Mouse (Mus musculus) heart, embryonic 16.5 days (tissue): ENCODE results near the gene Dad1. TPM values are rescaled to one million over a fixed set of nuclear protein-coding genes. Genes with fewer than 3 reads are reported as not detected.

Experiments
- ATAC-seq: fragments of 200-750 bp; cut with Nextera tagmentation; replicated peaks from 2 replicates; pipeline ENCODE4 v1.8.0; 2017; ENCODE audit warnings: moderate number of reproducible peaks; ENCODE audit not compliant: insufficient read depth, low FRiP score; ENCODE audit errors: extremely low read depth
- H3K27ac ChIP-seq: fragments of 300-500 bp; sonication (generic); 2 replicates; pipeline ENCODE4 v1.5.1; 2014; ENCODE audit warnings: mild to moderate bottlenecking, low read length, control low read depth, moderate library complexity
- H3K27me3 ChIP-seq: fragments of 300-500 bp; sonication (generic); 2 replicates; pipeline ENCODE4 v1.6.1; 2014; ENCODE audit warnings: low read length, mixed read lengths; ENCODE audit not compliant: control insufficient read depth, insufficient read depth
- H3K36me3 ChIP-seq: fragments of 300-500 bp; sonication (generic); 2 replicates; pipeline ENCODE4 v1.6.1; 2014; ENCODE audit not compliant: control insufficient read depth, insufficient read depth
- H3K4me1 ChIP-seq: fragments of 300-500 bp; sonication (generic); 2 replicates; pipeline ENCODE4 v1.6.1; 2014; ENCODE audit warnings: low read length, mixed read lengths; ENCODE audit not compliant: control insufficient read depth, insufficient read depth
- H3K4me2 ChIP-seq: fragments of 300-500 bp; sonication (generic); 2 replicates; pipeline ENCODE4 v1.6.1; 2014; ENCODE audit warnings: low read depth, mild to moderate bottlenecking, control low read depth, low read length
- H3K4me3 ChIP-seq: fragments of 300-500 bp; sonication (generic); 2 replicates; pipeline ENCODE4 v1.5.1; 2014; ENCODE audit warnings: mild to moderate bottlenecking, control low read depth, low read length
- H3K9ac ChIP-seq: fragments of 300-500 bp; sonication (generic); 2 replicates; pipeline ENCODE4 v1.6.1; 2014; ENCODE audit warnings: low read length, control low read depth
- H3K9me3 ChIP-seq: fragments of 300-500 bp; sonication (generic); replicated peaks from 2 replicates; pipeline ENCODE4 v1.6.1; 2016; ENCODE audit warnings: low read length; ENCODE audit not compliant: control insufficient read depth
- WGBS: fragments of 180-500 bp; shearing (Covaris S2); extraction: QIAGEN DNeasy Blood & Tissue Kit; methylation state at CpG from one replicate; pipeline ENCODE4 v1.1.7; 2014; 5-methylcytosine and 5-hydroxymethylcytosine counted together
- polyA plus RNA-seq: library from polyadenylated mRNA; unstranded; fragments of >200 nt; fragmentation: Nextera tagmentation; extraction: Ambion mirVana; gene quantifications from 2 replicates; pipeline ENCODE4 v1.2.1, GENCODE M21; 2015

Dad1 gene
- polyA plus RNA-seq, 1 experiment from 2014 or later = 349 TPM

- Histone ChIP-seq H3K4me3 (no peak overlapping the region), H3K27me3 (no peaks in the 10 kb centered on the region), H3K4me2 (no peak overlapping the region), H3K9ac (no peak overlapping the region), H3K9me3 (no peaks in the 10 kb centered on the region), H3K4me1 (peaks cover 19% of the 10 kb centered on the region), H3K36me3 (no peaks in the 10 kb centered on the region), H3K27ac (peak overlapping the region; percentile 82)
- 54% methylated on average over 7 of the region's 7 CpGs for WGBS
- peak; percentile 53 for ATAC-seq
These were observed 63.4 kb downstream of the Dad1 start for GRCm38 (mm10) chr14:54190305-54191025.

GRCm38 (mm10) chr14:54189255-54189654 lies 64.6 kb downstream of the Dad1 start:
- no peak overlapping the region for H3K9ac ChIP-seq
- H3K27ac ChIP-seq = peak overlapping the region; percentile 82
- 26% methylated on average over 3 of the region's 3 CpGs for WGBS
- no peaks in the 10 kb centered on the region for H3K36me3 ChIP-seq
- H3K9me3 ChIP-seq = no peaks in the 10 kb centered on the region
- H3K4me3 ChIP-seq = no peak overlapping the region
- peak; percentile 46 for ATAC-seq
- peaks cover 24% of the 10 kb centered on the region for H3K4me1 ChIP-seq
- H3K27me3 ChIP-seq = no peaks in the 10 kb centered on the region
- H3K4me2 ChIP-seq = no peak overlapping the region

DNA sequence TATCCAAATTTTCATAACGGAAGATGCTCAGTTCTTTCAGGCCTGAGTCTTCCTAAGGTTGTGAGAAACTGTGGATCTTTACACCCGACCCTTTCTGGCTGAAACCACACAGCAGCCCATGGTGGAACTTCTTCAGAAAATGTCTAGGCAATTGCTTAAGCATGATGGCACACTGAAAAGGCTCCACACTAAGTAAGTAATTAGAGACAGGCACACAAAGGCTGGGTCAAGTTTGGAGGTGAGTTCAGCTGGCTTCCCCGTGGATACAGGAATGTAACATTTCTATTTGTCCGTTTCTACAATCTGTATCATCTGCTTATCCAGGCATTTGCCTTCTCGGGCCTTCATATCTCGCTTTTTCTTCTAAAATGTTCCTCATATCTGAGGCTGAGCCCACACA lies 66.7 kb downstream of the Dad1 start:
- Histone ChIP-seq H3K9me3 (no peaks in the 10 kb centered on the region), H3K4me3 (no peak overlapping the region), H3K27me3 (no peaks in the 10 kb centered on the region), H3K4me1 (peaks cover 22% of the 10 kb centered on the region), H3K27ac (no peak overlapping the region), H3K36me3 (no peaks in the 10 kb centered on the region), H3K4me2 (no peak overlapping the region), H3K9ac (no peak overlapping the region)
- ATAC-seq = no peak
- 76% methylated on average over 6 of the region's 6 CpGs for WGBS

Other genes starting within 250 kb of the Dad1 start
- gene Abhd4, start 84 bp upstream of the Dad1 start, polyA plus RNA-seq = 115 and 119 TPM in 2 replicates
- gene Olfr49, start 30.8 kb upstream of the Dad1 start, polyA plus RNA-seq = not detected in 2 replicates
- 63.1 and 66.5 TPM in 2 replicates for gene Oxa1l, start 106.7 kb upstream of the Dad1 start, polyA plus RNA-seq
- 8.6 and 12.3 TPM in 2 replicates for gene Slc7a7, start 163.7 kb upstream of the Dad1 start, polyA plus RNA-seq
- gene Mrpl52, start 172.8 kb upstream of the Dad1 start, polyA plus RNA-seq = 191 and 212 TPM in 2 replicates
- 89.5 and 99.5 TPM in 2 replicates for gene Mmp14, start 177.5 kb upstream of the Dad1 start, polyA plus RNA-seq
- gene Lrp10, start 210.0 kb upstream of the Dad1 start, polyA plus RNA-seq = 45.8 and 52.0 TPM in 2 replicates
- gene Rem2, start 222.0 kb upstream of the Dad1 start, polyA plus RNA-seq = 0.59 and 2.2 TPM in 2 replicates